Mouse (Mus musculus): ENCODE data around the gene 4930455H04Rik. TPM values are rescaled to one million over a fixed set of nuclear protein-coding genes. Genes with fewer than 3 reads are reported as not detected.

Gene 4930455H04Rik
- total RNA-seq (2021): not detected

GRCm38 (mm10) chr3:116967967-116968366 is at the start of gene 4930455H04Rik:
Gene 4930455H04Rik (plus strand): TSS chr3:116968267.
- no peak for DNase-seq

GRCm38 (mm10) chr3:116921535-116921934 is 46.5 kb upstream of the 4930455H04Rik start:
- DNase-seq: no peak

- no peak for DNase-seq
Measured at GRCm38 (mm10) chr3:116923042-116923441, 45.0 kb upstream of the 4930455H04Rik start.

- no peak for DNase-seq
Measured at GRCm38 (mm10) chr3:116928994-116929393, 39.1 kb upstream of the 4930455H04Rik start.

GRCm38 (mm10) chr3:116933158-116933557 is 34.9 kb upstream of the 4930455H04Rik start:
- DNase-seq: no peak

GRCm38 (mm10) chr3:116936934-116937691 is 31.0 kb upstream of the 4930455H04Rik start:
- DNase-seq: no peak

GRCm38 (mm10) chr3:116940804-116941558 is 27.1 kb upstream of the 4930455H04Rik start:
- DNase-seq: peak in 1 of 2 experiments; percentile 24

- DNase-seq: no peak
Measured at GRCm38 (mm10) chr3:116941559-116942117, 26.4 kb upstream of the 4930455H04Rik start.

- no peak for DNase-seq
Measured at GRCm38 (mm10) chr3:116942751-116943150, 25.3 kb upstream of the 4930455H04Rik start.

- peak in 1 of 2 experiments; percentile 19 for DNase-seq
Measured at GRCm38 (mm10) chr3:116943422-116943821, 24.6 kb upstream of the 4930455H04Rik start.

GRCm38 (mm10) chr3:116946476-116946875 is 21.6 kb upstream of the 4930455H04Rik start:
- no peak for DNase-seq

- DNase-seq: no peak
Measured at GRCm38 (mm10) chr3:116950665-116951115, 17.4 kb upstream of the 4930455H04Rik start.

GRCm38 (mm10) chr3:116951489-116951888 is 16.6 kb upstream of the 4930455H04Rik start:
- no peak for DNase-seq

- DNase-seq: no peak
Measured at GRCm38 (mm10) chr3:116952242-116952899, 15.7 kb upstream of the 4930455H04Rik start.

- DNase-seq: no peak
Measured at GRCm38 (mm10) chr3:116953366-116953765, 14.7 kb upstream of the 4930455H04Rik start.

- DNase-seq: no peak
Measured at GRCm38 (mm10) chr3:116955061-116955460, 13.0 kb upstream of the 4930455H04Rik start.

- no peak for DNase-seq
Measured at GRCm38 (mm10) chr3:116960414-116960813, 7.7 kb upstream of the 4930455H04Rik start.

- no peak for DNase-seq
Measured at GRCm38 (mm10) chr3:116961354-116962142, 6.5 kb upstream of the 4930455H04Rik start.

- no peak for DNase-seq
Measured at GRCm38 (mm10) chr3:116963213-116963612, 4.9 kb upstream of the 4930455H04Rik start.

GRCm38 (mm10) chr3:116964426-116964825 is 3.6 kb upstream of the 4930455H04Rik start:
- no peak for DNase-seq

GRCm38 (mm10) chr3:116966225-116966624 is 1.8 kb upstream of the 4930455H04Rik start:
- peak in 1 of 2 experiments; percentile 51 for DNase-seq

- no peak for DNase-seq
Measured at GRCm38 (mm10) chr3:116966800-116967199, 1.3 kb upstream of the 4930455H04Rik start.

All from layer of hippocampus, postnatal 36 days (tissue).